ENCODE assay signal across 12 mouse cellular contexts in genomic region chr1:97540291-97541161, GRCm38 (mm10).
DNase-seq lines count a peak whose midpoint lies in the region; ATAC-seq lines count a peak whose summit lies in the region.
"Had no signal": no experiment of that assay in that cellular context is flagged by ENCODE, and none has a peak within 500 bp of the region (broad histone marks: within the 10 kb centered on the region; RNA-seq: fewer than 3 reads in every experiment).

No protein-coding gene starts in this region.

- no peaks in the 10 kb centered on the region for H3K36me3 ChIP-seq in embryonic facial prominence, embryonic 14.5 days (ENCODE audit: control insufficient read depth, insufficient read depth, low read length)
- no peaks in the 10 kb centered on the region for H3K36me3 ChIP-seq in hindbrain, embryonic 11.5 days (ENCODE audit: control insufficient read depth, insufficient read depth, low read length)
- H3K36me3 ChIP-seq in midbrain, embryonic 14.5 days (ENCODE audit: control insufficient read depth, insufficient read depth, low read length), result no peaks in the 10 kb centered on the region

- WGBS in embryonic facial prominence, embryonic 14.5 days, result 45% methylated on average over 16 of the region's 16 CpGs
- WGBS in hindbrain, embryonic 11.5 days, result 24% methylated on average over 16 of the region's 16 CpGs
- 6% methylated on average over 16 of the region's 16 CpGs for WGBS in midbrain, embryonic 14.5 days

- no peak; the same call in 1 of the 2 replicates for ATAC-seq in embryonic facial prominence, embryonic 14.5 days (ENCODE audit: low read depth)
- ATAC-seq in hindbrain, embryonic 11.5 days (ENCODE audit: low FRiP score), result peak; percentile 95
- peak; percentile 89 for ATAC-seq in midbrain, embryonic 14.5 days (ENCODE audit: low FRiP score, low TSS enrichment)
- ATAC-seq: intestine, embryonic 16.5 days had no signal

- no peak overlapping the region for H3K9ac ChIP-seq in embryonic facial prominence, embryonic 14.5 days (ENCODE audit: low read depth, low read length)
- H3K9ac ChIP-seq in hindbrain, embryonic 11.5 days (ENCODE audit: low read depth, low read length), result no peak overlapping the region
- no peak overlapping the region for H3K9ac ChIP-seq in midbrain, embryonic 14.5 days (replicated peaks; ENCODE audit: low read length)
- H3K9ac ChIP-seq: liver, embryonic 14.5 days had no signal

- no peaks in the 10 kb centered on the region for H3K4me1 ChIP-seq in embryonic facial prominence, embryonic 14.5 days (ENCODE audit: control insufficient read depth, insufficient read depth, low read length)
- H3K4me1 ChIP-seq in hindbrain, embryonic 11.5 days (replicated peaks; ENCODE audit: control insufficient read depth, insufficient read depth, low read length), result no peaks in the 10 kb centered on the region
- H3K4me1 ChIP-seq in midbrain, embryonic 14.5 days (ENCODE audit: control insufficient read depth, insufficient read depth, low read length), result 0 out of 2 replicates have a peak, but pooled peaks cover 8% of the 10 kb centered on the region

- no peak overlapping the region for H3K27ac ChIP-seq in embryonic facial prominence, embryonic 14.5 days (replicated peaks; ENCODE audit: low read depth, low read length)
- peak overlapping the region; percentile 63 for H3K27ac ChIP-seq in hindbrain, embryonic 11.5 days (ENCODE audit: low read depth, low read length)
- H3K27ac ChIP-seq in midbrain, embryonic 14.5 days (replicated peaks; ENCODE audit: low read depth, low read length), result peak overlapping the region; percentile 38; the same call in 1 of the 2 replicates
- H3K27ac ChIP-seq: liver, embryonic 14.5 days had no signal

- peak; percentile 24 for DNase-seq in embryonic facial prominence, embryonic 14.5 days (ENCODE audit: low spot score)
- DNase-seq in hindbrain, embryonic 11.5 days (ENCODE audit: low spot score), result peak; percentile 81
- peak; percentile 78 for DNase-seq in midbrain, embryonic 14.5 days
- DNase-seq in Muller cell, postnatal 12 days (ENCODE audit: inconsistent ontology term), result no peak
- DNase-seq in cerebellum, adult 11 months, result no peak
- no peak for DNase-seq in urinary bladder, postnatal 10 days (ENCODE audit: low spot score)
- DNase-seq in gastrocnemius, postnatal 36 days, result no peak
- DNase-seq: cerebellum, postnatal 10 days; gastrocnemius, postnatal 25 days; right cerebral cortex, postnatal 4 days had no signal

- H3K4me2 ChIP-seq in embryonic facial prominence, embryonic 14.5 days (ENCODE audit: low read depth, low read length), result no peak overlapping the region
- no peak overlapping the region for H3K4me2 ChIP-seq in hindbrain, embryonic 11.5 days (replicated peaks; ENCODE audit: low read depth, low read length)
- peak overlapping the region; percentile 14 for H3K4me2 ChIP-seq in midbrain, embryonic 14.5 days (ENCODE audit: low read length)

- no peaks in the 10 kb centered on the region for H3K27me3 ChIP-seq in embryonic facial prominence, embryonic 14.5 days (replicated peaks; ENCODE audit: control insufficient read depth, insufficient read depth, low read length)
- no peaks in the 10 kb centered on the region for H3K27me3 ChIP-seq in hindbrain, embryonic 11.5 days (ENCODE audit: control insufficient read depth, insufficient read depth, low read length)
- H3K27me3 ChIP-seq in midbrain, embryonic 14.5 days (ENCODE audit: control insufficient read depth, insufficient read depth, low read length), result no peaks in the 10 kb centered on the region

- intact Hi-C loops in gastrocnemius, postnatal 36 days (cut with DNase I), result no loop called here

- H3K9me3 ChIP-seq in embryonic facial prominence, embryonic 14.5 days (ENCODE audit: control insufficient read depth, low read length), result no peaks in the 10 kb centered on the region
- H3K9me3 ChIP-seq in hindbrain, embryonic 11.5 days (ENCODE audit: control insufficient read depth, low read length), result no peaks in the 10 kb centered on the region
- H3K9me3 ChIP-seq in midbrain, embryonic 14.5 days (ENCODE audit: control insufficient read depth, low read length), result no peaks in the 10 kb centered on the region

- no peak overlapping the region for H3K4me3 ChIP-seq in embryonic facial prominence, embryonic 14.5 days (ENCODE audit: low read depth, low read length)
- H3K4me3 ChIP-seq in hindbrain, embryonic 11.5 days (ENCODE audit: low read depth, low read length), result no peak overlapping the region
- H3K4me3 ChIP-seq in midbrain, embryonic 14.5 days (replicated peaks; ENCODE audit: low read depth, low read length), result no peak overlapping the region

Comparison
In these comparisons a context has a peak if more than half of its experiments do, and no peak if none do; other contexts are left out.
1. DNase-seq: peak in embryonic facial prominence, embryonic 14.5 days (single experiment), hindbrain, embryonic 11.5 days (single experiment) and midbrain, embryonic 14.5 days (single experiment); none in Muller cell, postnatal 12 days (single experiment), cerebellum, adult 11 months (single experiment), urinary bladder, postnatal 10 days (single experiment) and gastrocnemius, postnatal 36 days (0 of 2).